Mouse (Mus musculus): ENCODE data around the gene Ncan. TPM values are rescaled to one million over a fixed set of nuclear protein-coding genes. Genes with fewer than 3 reads are reported as not detected.

The Ncan gene
- polyA plus RNA-seq, 1 experiment = 0.04 TPM

DNA sequence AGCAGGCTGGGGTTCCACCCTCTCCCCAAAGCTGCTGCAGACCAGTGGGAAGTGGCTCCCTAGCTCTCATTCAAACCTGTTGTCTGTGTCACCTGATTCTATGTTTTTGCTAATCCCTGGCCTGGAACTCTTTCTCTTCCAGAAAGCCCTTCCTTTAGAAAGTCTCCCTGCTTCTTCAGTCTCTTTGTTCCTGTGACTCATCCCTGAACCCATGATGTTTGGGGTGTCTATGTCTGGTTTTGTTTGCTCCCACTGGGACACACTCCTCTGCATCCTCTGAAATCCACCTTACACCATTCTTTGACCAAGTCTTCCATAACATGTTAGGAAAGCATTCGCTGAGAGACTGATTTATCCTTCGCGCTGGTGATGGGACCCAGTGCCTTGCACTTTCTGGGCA lies 9.4 kb upstream of the Ncan start:
- Histone ChIP-seq H3K4me1 (ENCODE audit: control insufficient read depth, insufficient read depth, insufficient read length) (peaks cover 3% of the 10 kb centered on the region; the same call in 1 of the 2 replicates), H3K4me3 (ENCODE audit: extremely low read depth, insufficient read depth, insufficient read length) (no peak overlapping the region), H3K36me3 (ENCODE audit: control insufficient read depth, insufficient read depth, low read length) (peaks cover 2% of the 10 kb centered on the region), H3K27me3 (ENCODE audit: control insufficient read depth, insufficient read depth, low read length) (no peaks in the 10 kb centered on the region), H3K27ac (ENCODE audit: insufficient read depth, low read length) (no peak overlapping the region)
- 96% methylated on average over 3 of the region's 3 CpGs for WGBS
- TF ChIP-seq POLR2A (IDR thresholded peaks at IDR 0.05; ENCODE audit: low read depth, low read length) (no peak), CTCF (IDR thresholded peaks at IDR 0.05; ENCODE audit: extremely low read depth, insufficient read depth, insufficient read length, insufficient replicate concordance) (no peak)
- DNase-seq (ENCODE audit: low read depth in 1 of 2, low spot score in 2 of 2) = no peak

DNA sequence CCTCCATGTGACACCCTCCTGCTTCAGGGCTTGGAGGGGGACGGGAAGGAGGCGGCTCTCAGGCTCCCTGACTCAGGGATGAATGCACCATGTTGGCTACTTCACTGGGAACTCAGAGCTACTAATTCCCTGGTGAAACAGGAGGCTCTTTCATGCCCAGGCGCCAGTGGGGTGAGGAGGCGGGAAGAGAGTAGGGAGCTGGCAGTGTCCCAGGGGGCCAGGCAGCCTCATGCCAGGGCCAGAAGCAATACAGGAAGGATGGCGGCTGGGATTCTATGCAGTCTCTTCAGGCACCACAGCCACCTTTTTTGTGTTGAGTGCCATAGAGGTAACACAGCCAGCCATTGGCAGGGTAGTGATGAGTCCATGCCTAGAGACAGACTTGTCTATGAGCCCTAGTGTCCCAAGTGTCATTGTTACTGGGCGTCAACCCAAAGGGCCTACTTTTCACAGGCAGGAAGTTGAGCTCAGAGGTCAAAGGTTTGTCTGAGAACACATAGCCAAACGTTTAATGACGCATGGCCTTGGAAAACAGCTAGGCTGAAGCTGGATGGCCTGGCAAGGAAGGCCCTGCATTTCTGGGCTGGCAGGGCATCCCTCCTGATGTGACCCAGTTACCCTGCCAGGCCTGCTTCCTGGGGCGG lies 8.8 kb upstream of the Ncan start:
- no peak for DNase-seq (ENCODE audit: low read depth in 1 of 2, low spot score in 2 of 2)
- H3K4me1 ChIP-seq (ENCODE audit: control insufficient read depth, insufficient read depth, insufficient read length) = peaks cover 3% of the 10 kb centered on the region; the same call in 1 of the 2 replicates

DNA sequence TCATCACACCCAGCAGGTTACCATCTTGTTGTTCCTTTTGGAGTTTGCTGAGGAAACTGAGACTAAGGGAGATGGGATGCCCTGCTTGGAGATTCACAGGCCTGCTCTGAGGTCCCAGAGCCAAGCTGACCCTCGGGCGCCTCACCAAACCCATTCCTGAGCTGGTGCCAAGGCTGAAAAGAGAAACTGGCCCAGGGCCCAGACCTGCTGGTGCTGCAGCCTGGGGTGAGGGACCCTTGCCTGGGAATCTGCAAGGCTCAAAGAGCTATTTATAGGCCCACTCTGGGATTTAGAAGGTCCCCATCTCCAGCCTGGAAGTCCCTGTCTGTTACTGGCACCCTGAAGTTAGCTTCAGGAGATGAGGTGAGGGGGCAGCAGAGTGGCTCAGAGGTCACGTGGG lies 7.8 kb upstream of the Ncan start:
- H3K36me3 ChIP-seq (ENCODE audit: control insufficient read depth, insufficient read depth, low read length) = peaks cover 2% of the 10 kb centered on the region; the same call in 1 of the 2 replicates
- DNase-seq (ENCODE audit: low read depth in 1 of 2, low spot score in 2 of 2) = no peak
- peaks cover 3% of the 10 kb centered on the region; the same call in 1 of the 2 replicates for H3K4me1 ChIP-seq (ENCODE audit: control insufficient read depth, insufficient read depth, insufficient read length)
- no peaks in the 10 kb centered on the region for H3K27me3 ChIP-seq (ENCODE audit: control insufficient read depth, insufficient read depth, low read length)
- WGBS = 82% methylated on average over 3 of the region's 3 CpGs
- H3K27ac ChIP-seq (ENCODE audit: insufficient read depth, low read length) = no peak overlapping the region
- TF ChIP-seq POLR2A (IDR thresholded peaks at IDR 0.05; ENCODE audit: low read depth, low read length) (no peak), CTCF (IDR thresholded peaks at IDR 0.05; ENCODE audit: extremely low read depth, insufficient read depth, insufficient read length, insufficient replicate concordance) (no peak)
- H3K4me3 ChIP-seq (ENCODE audit: extremely low read depth, insufficient read depth, insufficient read length) = no peak overlapping the region

More for the DNA sequence above, 8.8 kb upstream of the Ncan start:
- Histone ChIP-seq H3K36me3 (ENCODE audit: control insufficient read depth, insufficient read depth, low read length) (peaks cover 2% of the 10 kb centered on the region), H3K4me3 (ENCODE audit: extremely low read depth, insufficient read depth, insufficient read length) (no peak overlapping the region), H3K27ac (ENCODE audit: insufficient read depth, low read length) (no peak overlapping the region), H3K27me3 (ENCODE audit: control insufficient read depth, insufficient read depth, low read length) (no peaks in the 10 kb centered on the region)
- WGBS = 81% methylated on average over 9 of the region's 9 CpGs
- no peak for TF ChIP-seq CTCF (IDR thresholded peaks at IDR 0.05; ENCODE audit: extremely low read depth, insufficient read depth, insufficient read length, insufficient replicate concordance)
- no peak for TF ChIP-seq POLR2A (IDR thresholded peaks at IDR 0.05; ENCODE audit: low read depth, low read length)

DNA sequence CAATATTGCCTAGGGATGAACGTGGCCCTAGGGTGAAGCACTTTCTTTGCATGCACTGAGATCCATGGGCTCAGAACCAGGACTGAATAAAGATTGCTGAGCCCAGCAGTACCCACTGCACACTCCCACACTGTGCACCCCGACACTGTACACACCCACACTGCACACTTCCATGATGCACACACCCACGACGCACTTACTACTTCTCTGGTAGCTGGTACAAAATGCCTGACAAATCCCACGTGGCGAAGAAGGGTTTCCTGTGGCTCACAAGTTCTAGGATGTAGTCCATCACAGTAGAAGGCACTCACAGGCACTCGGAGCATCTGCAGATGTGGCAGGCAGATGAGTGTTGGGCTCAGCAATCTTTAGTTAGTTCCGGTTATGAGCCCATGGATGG lies 4.3 kb upstream of the Ncan start:
- H3K27me3 ChIP-seq (ENCODE audit: control insufficient read depth, insufficient read depth, low read length) = peaks cover 9% of the 10 kb centered on the region; the same call in 1 of the 2 replicates

DNA sequence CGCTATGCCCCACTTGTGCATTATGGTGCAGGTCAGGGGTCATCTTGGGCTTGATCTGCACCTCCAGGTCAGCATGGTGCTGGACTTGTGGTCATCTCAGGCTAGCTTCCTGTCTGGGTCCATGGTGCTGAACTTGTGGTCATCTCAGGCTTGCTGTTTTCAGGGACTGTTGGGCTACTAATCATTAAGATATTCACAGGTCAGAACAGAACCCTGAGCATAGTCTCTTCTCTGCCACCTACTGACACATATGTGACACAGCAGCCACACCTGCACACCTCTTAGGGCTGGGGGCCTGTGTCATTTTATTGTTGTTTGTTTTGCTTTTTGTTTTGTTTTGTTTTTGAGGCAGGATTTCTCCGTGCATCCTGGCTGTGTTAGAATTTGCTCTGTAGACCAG lies 2.2 kb upstream of the Ncan start:
- WGBS = 56% methylated on average over 2 of the region's 2 CpGs
- Histone ChIP-seq H3K4me1 (ENCODE audit: control insufficient read depth, insufficient read depth, insufficient read length) (no peaks in the 10 kb centered on the region), H3K4me3 (ENCODE audit: extremely low read depth, insufficient read depth, insufficient read length) (no peak overlapping the region), H3K27me3 (ENCODE audit: control insufficient read depth, insufficient read depth, low read length) (peaks cover 16% of the 10 kb centered on the region; the same call in 1 of the 2 replicates), H3K27ac (ENCODE audit: insufficient read depth, low read length) (no peak overlapping the region), H3K36me3 (ENCODE audit: control insufficient read depth, insufficient read depth, low read length) (no peaks in the 10 kb centered on the region)
- DNase-seq (ENCODE audit: low read depth in 1 of 2, low spot score in 2 of 2) = no peak
- TF ChIP-seq POLR2A (IDR thresholded peaks at IDR 0.05; ENCODE audit: low read depth, low read length) = no peak
- TF ChIP-seq CTCF (IDR thresholded peaks at IDR 0.05; ENCODE audit: extremely low read depth, insufficient read depth, insufficient read length, insufficient replicate concordance) = peak; percentile 23; the same call in 1 of the 2 replicates

More for the DNA sequence above, 4.3 kb upstream of the Ncan start:
- no peaks in the 10 kb centered on the region for H3K4me1 ChIP-seq (ENCODE audit: control insufficient read depth, insufficient read depth, insufficient read length)
- no peaks in the 10 kb centered on the region for H3K36me3 ChIP-seq (ENCODE audit: control insufficient read depth, insufficient read depth, low read length)
- TF ChIP-seq POLR2A (IDR thresholded peaks at IDR 0.05; ENCODE audit: low read depth, low read length) (no peak), CTCF (IDR thresholded peaks at IDR 0.05; ENCODE audit: extremely low read depth, insufficient read depth, insufficient read length, insufficient replicate concordance) (no peak)
- no peak overlapping the region for H3K27ac ChIP-seq (ENCODE audit: insufficient read depth, low read length)
- no peak for DNase-seq (ENCODE audit: low read depth in 1 of 2, low spot score in 2 of 2)
- WGBS = 66% methylated on average over 8 of the region's 8 CpGs
- H3K4me3 ChIP-seq (ENCODE audit: extremely low read depth, insufficient read depth, insufficient read length) = no peak overlapping the region

DNA sequence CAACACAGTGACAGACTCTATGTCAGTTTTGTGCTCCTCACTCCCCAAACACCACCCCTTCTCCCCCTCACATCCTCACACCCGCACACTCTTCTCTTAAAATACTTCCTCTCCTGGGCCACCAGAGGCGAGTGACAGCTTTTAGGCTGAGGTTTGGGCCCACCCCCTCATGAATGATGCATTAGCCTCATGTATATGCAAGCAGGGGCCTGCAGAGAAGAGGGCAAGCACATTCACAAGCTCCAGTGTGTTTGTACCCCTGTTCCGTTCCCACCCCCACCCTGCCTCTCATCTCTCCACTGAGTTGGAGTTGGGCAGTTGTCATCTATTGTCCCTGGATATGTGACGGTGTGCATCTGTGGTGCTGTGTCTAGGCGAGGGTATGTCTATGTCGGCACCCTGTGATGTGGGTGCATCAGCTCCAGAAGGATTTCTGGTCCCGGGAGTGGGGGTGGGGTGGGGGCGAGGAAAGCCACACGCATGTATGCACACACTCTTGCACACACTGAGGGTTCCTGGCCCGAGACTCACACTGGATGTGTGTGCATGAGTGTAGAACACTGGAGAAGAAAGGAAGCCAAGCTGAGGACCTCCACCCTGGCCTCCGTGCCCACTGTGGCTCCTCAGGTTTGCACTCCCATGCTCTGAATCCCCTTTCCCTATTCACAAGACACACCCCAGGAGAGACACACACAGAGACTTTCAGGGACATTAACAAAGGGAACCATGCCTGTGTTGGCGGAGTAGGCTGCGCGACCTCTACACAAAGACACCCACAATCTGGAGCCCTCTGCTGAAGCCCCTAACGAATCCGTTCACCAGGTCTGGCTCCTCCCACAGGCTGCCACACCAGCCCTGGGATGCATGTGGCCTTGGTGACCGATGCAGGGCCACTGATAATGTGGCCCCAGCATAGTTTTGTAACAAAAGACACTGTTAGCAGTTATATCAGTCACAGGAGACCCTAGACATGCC lies 1.7 kb downstream of the Ncan start:
- Histone ChIP-seq H3K4me3 (ENCODE audit: extremely low read depth, insufficient read depth, insufficient read length) (no peak overlapping the region), H3K27ac (ENCODE audit: insufficient read depth, low read length) (no peak overlapping the region), H3K4me1 (ENCODE audit: control insufficient read depth, insufficient read depth, insufficient read length) (no peaks in the 10 kb centered on the region), H3K36me3 (ENCODE audit: control insufficient read depth, insufficient read depth, low read length) (no peaks in the 10 kb centered on the region), H3K27me3 (ENCODE audit: control insufficient read depth, insufficient read depth, low read length) (peaks cover 18% of the 10 kb centered on the region; the same call in 1 of the 2 replicates)
- WGBS = 21% methylated on average over 17 of the region's 17 CpGs
- TF ChIP-seq POLR2A (IDR thresholded peaks at IDR 0.05; ENCODE audit: low read depth, low read length) (no peak), CTCF (IDR thresholded peaks at IDR 0.05; ENCODE audit: extremely low read depth, insufficient read depth, insufficient read length, insufficient replicate concordance) (no peak)
- no peak for DNase-seq (ENCODE audit: low read depth in 1 of 2, low spot score in 2 of 2)
